30 mouse cellular contexts compared by ENCODE assay signal in the genomic region with DNA sequence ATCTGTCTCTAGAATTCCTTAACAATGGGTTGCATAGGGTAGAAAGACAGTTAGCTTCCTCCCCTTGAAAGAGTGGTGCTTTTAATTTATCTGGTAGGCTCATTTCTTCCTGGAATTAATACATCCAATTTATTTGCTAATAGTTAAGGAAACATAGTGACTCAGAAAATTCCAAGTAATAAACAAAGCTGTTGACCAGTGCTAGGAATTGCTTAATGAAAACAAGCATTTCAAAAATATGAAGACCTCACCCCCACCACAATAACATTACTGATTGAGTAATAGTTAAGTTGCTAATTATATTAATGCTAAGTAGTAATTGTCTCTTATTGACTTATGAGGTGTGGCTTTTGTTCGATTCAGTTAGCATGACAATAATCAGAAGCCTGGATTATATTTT.
"Had no signal": no experiment of that assay in that cellular context is flagged by ENCODE, and none has a peak within 500 bp of the region (broad histone marks: within the 10 kb centered on the region; RNA-seq: fewer than 3 reads in every experiment).

No protein-coding gene starts in this region.

- H3K27ac ChIP-seq: left cerebral cortex, adult 2 months; limb, embryonic 10.5 days; limb, embryonic 12.5 days; limb, embryonic 13.5 days; limb, embryonic 15.5 days; liver, embryonic 12.5 days; liver, embryonic 13.5 days; liver, embryonic 14.5 days; liver, embryonic 15.5 days; lung, embryonic 15.5 days; macrophage; midbrain, embryonic 10.5 days; midbrain, embryonic 12.5 days; midbrain, embryonic 13.5 days; midbrain, embryonic 15.5 days; neural tube, embryonic 12.5 days had no signal

- DNase-seq: left cerebral cortex, postnatal 4 days; liver; liver, embryonic 13.5 days; liver, postnatal 0 days; lung, adult 18-20 months; lung, embryonic 14.5 days; lung, postnatal 10 days; lung, postnatal 14 days; lung, postnatal 36 days; lung, postnatal 4 days; midbrain, embryonic 14.5 days had no signal

- ATAC-seq: liver, embryonic 12.5 days; liver, postnatal 0 days; midbrain, embryonic 13.5 days; midbrain, embryonic 15.5 days; midbrain, embryonic 16.5 days had no signal

- H3K9me3 ChIP-seq: limb, embryonic 10.5 days; limb, embryonic 12.5 days; limb, embryonic 13.5 days; limb, embryonic 15.5 days; liver, embryonic 12.5 days; liver, embryonic 13.5 days; liver, embryonic 15.5 days; lung, embryonic 15.5 days; megakaryocyte, embryonic 14.5 days; midbrain, embryonic 10.5 days; midbrain, embryonic 12.5 days; midbrain, embryonic 13.5 days; midbrain, embryonic 15.5 days; neural tube, embryonic 12.5 days had no signal

- H3K9ac ChIP-seq: limb, embryonic 12.5 days; limb, embryonic 13.5 days; limb, embryonic 15.5 days; liver, embryonic 12.5 days; liver, embryonic 13.5 days; liver, embryonic 14.5 days; liver, embryonic 15.5 days; liver, postnatal 0 days; lung, embryonic 14.5 days; lung, embryonic 15.5 days; midbrain, embryonic 12.5 days; midbrain, embryonic 13.5 days; midbrain, embryonic 15.5 days; neural tube, embryonic 12.5 days had no signal

- H3K4me2 ChIP-seq: limb, embryonic 12.5 days; limb, embryonic 13.5 days; limb, embryonic 15.5 days; liver, embryonic 11.5 days; liver, embryonic 12.5 days; liver, embryonic 13.5 days; liver, embryonic 15.5 days; lung, embryonic 14.5 days; lung, embryonic 15.5 days; midbrain, embryonic 12.5 days; midbrain, embryonic 13.5 days; midbrain, embryonic 15.5 days; neural tube, embryonic 12.5 days had no signal

- H3K27me3 ChIP-seq: limb, embryonic 12.5 days; limb, embryonic 13.5 days; limb, embryonic 15.5 days; liver, embryonic 12.5 days; liver, embryonic 13.5 days; liver, embryonic 15.5 days; lung, embryonic 15.5 days; megakaryocyte, embryonic 14.5 days; midbrain, embryonic 12.5 days; midbrain, embryonic 13.5 days; midbrain, embryonic 15.5 days; neural tube, embryonic 12.5 days had no signal

- H3K36me3 ChIP-seq: limb, embryonic 10.5 days; liver, embryonic 12.5 days; liver, embryonic 13.5 days; liver, embryonic 15.5 days; lung, embryonic 15.5 days; midbrain, embryonic 10.5 days; midbrain, embryonic 12.5 days; midbrain, embryonic 13.5 days; midbrain, embryonic 15.5 days; neural tube, embryonic 12.5 days had no signal

- H3K4me1 ChIP-seq: limb, embryonic 10.5 days; limb, embryonic 12.5 days; limb, embryonic 13.5 days; limb, embryonic 15.5 days; liver, embryonic 12.5 days; liver, embryonic 13.5 days; liver, embryonic 15.5 days; lung, embryonic 15.5 days; midbrain, embryonic 10.5 days; midbrain, embryonic 12.5 days; midbrain, embryonic 13.5 days; midbrain, embryonic 15.5 days; neural tube, embryonic 12.5 days had no signal

- H3K4me3 ChIP-seq: left cerebral cortex, adult 2 months; limb, embryonic 10.5 days; limb, embryonic 12.5 days; limb, embryonic 13.5 days; limb, embryonic 15.5 days; liver, embryonic 12.5 days; liver, embryonic 13.5 days; liver, embryonic 15.5 days; lung, embryonic 15.5 days; megakaryocyte, embryonic 14.5 days; midbrain, embryonic 10.5 days; midbrain, embryonic 12.5 days; midbrain, embryonic 13.5 days; midbrain, embryonic 15.5 days; myocyte; neural tube, embryonic 12.5 days had no signal
